Mouse (Mus musculus) liver, embryonic 13.5 days (tissue): ENCODE measurements around the gene Asprv1. TPM values are rescaled to one million over a fixed set of nuclear protein-coding genes. Genes with fewer than 3 reads are reported as not detected.
A peak's percentile ranks its signal among the peaks of the same experiment; 100 is the strongest.

Source experiments
- ATAC-seq: fragments of 200-750 bp; cut with Nextera tagmentation; 2 replicates; pipeline ENCODE4 v1.8.0; 2017; ENCODE audit warnings: low read depth, mild to moderate bottlenecking, moderate number of reproducible peaks, moderate library complexity
- DNase-seq: peaks from one replicate; pipeline ENCODE4 v3.0.0; 2022
- H3K27ac ChIP-seq: fragments of 300-500 bp; sonication (generic); 2 replicates; pipeline ENCODE4 v1.5.1; 2015; ENCODE audit warnings: moderate library complexity, mild to moderate bottlenecking, inconsistent platforms
- H3K27me3 ChIP-seq: fragments of 300-500 bp; sonication (generic); 2 replicates; pipeline ENCODE4 v1.6.1; 2015; ENCODE audit warnings: mild to moderate bottlenecking, inconsistent platforms
- H3K36me3 ChIP-seq: fragments of 300-500 bp; sonication (generic); 2 replicates; pipeline ENCODE4 v1.6.1; 2015; ENCODE audit warnings: mild to moderate bottlenecking, inconsistent platforms
- H3K4me1 ChIP-seq: fragments of 300-500 bp; sonication (generic); replicated peaks from 2 replicates; pipeline ENCODE4 v1.6.1; 2015; ENCODE audit warnings: inconsistent platforms
- H3K4me2 ChIP-seq: fragments of 300-500 bp; sonication (generic); 2 replicates; pipeline ENCODE4 v1.6.1; 2015; ENCODE audit warnings: inconsistent platforms, mild to moderate bottlenecking, moderate library complexity
- H3K4me3 ChIP-seq: fragments of 300-500 bp; sonication (generic); replicated peaks from 2 replicates; pipeline ENCODE4 v1.5.1; 2015; ENCODE audit warnings: mild to moderate bottlenecking, inconsistent platforms
- H3K9ac ChIP-seq: fragments of 300-500 bp; sonication (generic); 2 replicates; pipeline ENCODE4 v1.6.1; 2015; ENCODE audit warnings: mild to moderate bottlenecking, inconsistent platforms
- H3K9me3 ChIP-seq: fragments of 300-500 bp; sonication (generic); replicated peaks from 2 replicates; pipeline ENCODE4 v1.6.1; 2016; ENCODE audit warnings: inconsistent platforms
- WGBS: fragments of 180-500 bp; shearing (Covaris S2); methylation state at CpG from one replicate; pipeline ENCODE4 v1.1.7; 2015; ENCODE audit not compliant: insufficient replicate concordance; 5-methylcytosine and 5-hydroxymethylcytosine counted together
- polyA plus RNA-seq: library from polyadenylated mRNA; unstranded; fragments of >200 nt; fragmentation: Nextera tagmentation; extraction: Ambion mirVana; gene quantifications from 2 replicates; pipeline ENCODE4 v1.2.1, GENCODE M21; 2015

The Asprv1 gene
- polyA plus RNA-seq, 1 experiment from 2014 or later: 0.29 TPM

DNA sequence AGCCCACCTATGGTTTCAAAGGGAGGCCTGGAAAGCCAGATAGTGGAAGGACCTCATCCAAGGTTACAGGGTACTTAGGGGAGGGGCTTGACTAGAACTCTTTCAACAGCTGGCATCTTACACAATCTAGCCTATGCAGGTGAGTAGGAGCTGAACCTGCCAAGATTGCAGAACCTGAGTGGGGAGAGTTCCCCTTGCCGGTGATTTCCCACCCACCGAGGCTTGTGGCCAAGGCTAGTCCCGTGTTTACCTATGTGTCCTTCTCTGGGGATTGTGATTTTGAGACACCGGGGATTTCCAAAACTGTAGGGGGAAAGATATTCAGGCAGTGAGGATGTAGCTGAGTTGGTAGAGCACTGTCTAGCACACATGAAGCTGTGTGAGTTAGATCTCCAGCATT is 12.7 kb upstream of the Asprv1 start:
- Histone ChIP-seq H3K9me3 (no peaks in the 10 kb centered on the region), H3K27me3 (peaks cover 13% of the 10 kb centered on the region), H3K27ac (no peak overlapping the region), H3K4me3 (no peak overlapping the region), H3K4me2 (no peak overlapping the region), H3K36me3 (no peaks in the 10 kb centered on the region), H3K4me1 (0 out of 2 replicates have a peak, but pooled peaks cover 5% of the 10 kb centered on the region), H3K9ac (no peak overlapping the region)
- no peak for ATAC-seq
- DNase-seq: no peak
- 58% methylated on average over 4 of the region's 4 CpGs for WGBS

DNA sequence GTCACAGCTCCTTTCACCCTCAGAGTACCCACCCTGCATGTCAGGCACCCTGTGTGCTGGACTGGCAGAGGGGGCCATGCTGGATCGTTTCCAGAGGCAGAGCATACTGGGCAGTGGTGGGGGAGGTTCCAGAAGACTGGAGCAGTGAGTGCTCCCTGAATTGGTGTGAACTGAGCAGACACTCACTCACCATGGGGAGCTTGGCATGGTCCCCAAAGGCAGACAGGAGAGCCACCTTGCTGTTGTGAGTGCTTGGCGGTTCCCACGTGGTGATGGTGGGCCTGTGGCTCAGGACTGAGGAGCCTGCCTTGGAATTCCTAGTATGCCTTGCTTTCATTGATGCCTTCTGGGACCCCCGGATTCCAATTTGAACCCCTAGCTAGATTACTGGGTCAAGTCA is 4.8 kb upstream of the Asprv1 start:
- peaks cover 23% of the 10 kb centered on the region; the same call in 1 of the 2 replicates for H3K27me3 ChIP-seq
- no peak for ATAC-seq
- no peak overlapping the region for H3K27ac ChIP-seq
- H3K4me2 ChIP-seq: no peak overlapping the region
- 64% methylated on average over 4 of the region's 4 CpGs for WGBS
- no peak overlapping the region for H3K9ac ChIP-seq
- no peaks in the 10 kb centered on the region for H3K9me3 ChIP-seq
- no peaks in the 10 kb centered on the region for H3K4me1 ChIP-seq
- H3K4me3 ChIP-seq: no peak overlapping the region
- no peak for DNase-seq
- H3K36me3 ChIP-seq: no peaks in the 10 kb centered on the region

DNA sequence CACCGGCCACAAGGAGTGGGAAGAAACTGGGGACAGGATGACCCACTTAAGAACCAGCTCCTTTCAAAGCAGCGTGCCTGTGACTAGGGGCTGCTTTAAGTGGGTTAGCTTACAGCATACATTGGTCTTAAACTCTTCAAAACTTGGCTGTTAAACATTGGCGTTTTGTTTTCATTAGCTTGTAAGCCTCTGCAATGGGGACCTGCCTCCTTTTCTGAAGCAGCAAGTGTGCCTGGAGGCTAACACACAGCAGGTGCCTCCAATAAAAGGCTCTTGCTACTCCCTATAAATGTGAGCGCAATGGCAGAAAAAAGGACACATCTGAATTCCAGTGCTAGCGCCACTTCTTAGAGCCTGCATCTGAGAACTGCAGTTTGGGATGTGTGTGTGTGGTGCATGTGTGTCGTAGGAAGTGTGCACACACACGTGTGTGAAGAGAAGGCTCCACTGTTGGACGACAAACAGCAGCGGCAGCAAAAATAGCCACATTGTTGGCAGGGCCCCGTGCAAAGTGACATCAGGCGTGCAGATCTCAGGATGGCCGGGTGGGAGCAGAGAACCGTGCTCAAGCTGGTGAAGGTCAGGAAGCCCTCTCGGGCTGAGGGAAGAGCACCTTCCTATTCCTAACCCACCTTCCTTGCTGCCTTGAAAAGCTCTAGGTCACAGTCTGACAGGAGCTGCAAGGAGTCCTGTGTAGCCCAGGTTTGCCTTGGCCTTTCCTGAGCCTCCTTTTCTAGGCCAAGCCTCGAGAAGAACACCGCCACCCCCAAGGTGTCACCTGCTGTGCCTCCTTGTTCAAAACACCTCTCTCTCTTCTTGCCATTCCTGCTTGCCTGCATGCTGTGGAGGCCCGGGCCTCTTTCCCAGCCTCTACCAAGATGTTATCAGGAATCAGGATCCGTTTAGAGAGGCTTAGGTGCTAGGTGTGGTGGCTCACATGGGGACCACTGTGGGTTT is 3.6 kb upstream of the Asprv1 start:
- Histone ChIP-seq H3K27ac (no peak overlapping the region), H3K36me3 (no peaks in the 10 kb centered on the region), H3K4me2 (no peak overlapping the region), H3K4me3 (no peak overlapping the region), H3K9me3 (no peaks in the 10 kb centered on the region), H3K9ac (no peak overlapping the region), H3K27me3 (peaks cover 19% of the 10 kb centered on the region; the same call in 1 of the 2 replicates), H3K4me1 (no peaks in the 10 kb centered on the region)
- ATAC-seq (no peak), DNase-seq (no peak)
- 62% methylated on average over 18 of the region's 18 CpGs for WGBS

DNA sequence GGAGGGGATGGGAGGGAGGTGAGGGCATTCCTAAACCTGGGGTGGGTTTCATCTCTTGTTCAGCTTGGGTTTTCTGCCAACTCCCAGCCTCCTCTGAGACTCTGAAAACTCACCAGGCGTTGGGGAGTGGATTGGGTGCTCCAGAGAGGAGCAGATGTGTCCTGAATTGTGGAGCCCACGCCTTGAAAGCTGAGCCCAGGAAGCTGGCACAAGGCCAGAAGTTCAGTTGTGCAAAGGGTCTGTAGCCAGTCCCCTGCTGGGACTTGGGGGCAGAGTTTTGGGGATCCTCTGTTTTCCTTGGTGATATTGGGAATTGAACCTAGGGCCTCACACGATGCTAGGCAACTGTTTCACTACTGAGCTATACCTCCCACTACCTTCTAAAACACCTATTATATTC is 2.2 kb downstream of the Asprv1 start:
- ATAC-seq (no peak), DNase-seq (no peak)
- Histone ChIP-seq H3K9me3 (no peaks in the 10 kb centered on the region), H3K4me3 (no peak overlapping the region), H3K4me2 (no peak overlapping the region), H3K4me1 (peaks cover 19% of the 10 kb centered on the region), H3K36me3 (no peaks in the 10 kb centered on the region), H3K27ac (no peak overlapping the region), H3K27me3 (peaks cover 11% of the 10 kb centered on the region; the same call in 1 of the 2 replicates), H3K9ac (no peak overlapping the region)
- 69% methylated on average over 3 of the region's 3 CpGs for WGBS

DNA sequence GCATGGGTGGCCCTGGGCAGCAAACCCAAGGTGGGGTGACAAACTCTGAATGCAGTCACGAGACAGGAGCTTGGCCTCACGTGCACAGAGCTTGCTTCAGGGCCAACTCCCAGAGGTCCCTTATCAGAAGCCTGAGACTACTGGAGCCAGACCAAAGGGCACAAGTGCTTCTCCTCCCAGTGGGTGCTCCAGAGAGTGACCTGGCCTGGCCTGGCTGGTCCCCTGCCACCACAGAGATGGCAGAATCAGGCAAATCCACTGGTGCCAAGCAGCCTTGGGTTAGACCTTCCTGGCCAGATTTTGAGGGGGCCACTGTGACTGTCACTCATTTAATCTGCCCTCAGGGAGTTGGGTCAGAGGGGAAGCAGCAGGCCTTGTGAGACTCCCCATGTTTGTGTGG is 8.5 kb downstream of the Asprv1 start:
- H3K4me2 ChIP-seq: peak overlapping the region; percentile 61
- peak overlapping the region; percentile 98 for H3K27ac ChIP-seq
- no peaks in the 10 kb centered on the region for H3K9me3 ChIP-seq
- WGBS: 6% methylated on average over 2 of the region's 2 CpGs
- peak overlapping the region; percentile 77 for H3K9ac ChIP-seq
- peaks cover 6% of the 10 kb centered on the region; the same call in 1 of the 2 replicates for H3K27me3 ChIP-seq
- H3K4me1 ChIP-seq: peaks cover 72% of the 10 kb centered on the region
- no peaks in the 10 kb centered on the region for H3K36me3 ChIP-seq
- peak; percentile 67 for ATAC-seq
- peak; percentile 69 for DNase-seq
- peak overlapping the region; percentile 19; the same call in 1 of the 2 replicates for H3K4me3 ChIP-seq

DNA sequence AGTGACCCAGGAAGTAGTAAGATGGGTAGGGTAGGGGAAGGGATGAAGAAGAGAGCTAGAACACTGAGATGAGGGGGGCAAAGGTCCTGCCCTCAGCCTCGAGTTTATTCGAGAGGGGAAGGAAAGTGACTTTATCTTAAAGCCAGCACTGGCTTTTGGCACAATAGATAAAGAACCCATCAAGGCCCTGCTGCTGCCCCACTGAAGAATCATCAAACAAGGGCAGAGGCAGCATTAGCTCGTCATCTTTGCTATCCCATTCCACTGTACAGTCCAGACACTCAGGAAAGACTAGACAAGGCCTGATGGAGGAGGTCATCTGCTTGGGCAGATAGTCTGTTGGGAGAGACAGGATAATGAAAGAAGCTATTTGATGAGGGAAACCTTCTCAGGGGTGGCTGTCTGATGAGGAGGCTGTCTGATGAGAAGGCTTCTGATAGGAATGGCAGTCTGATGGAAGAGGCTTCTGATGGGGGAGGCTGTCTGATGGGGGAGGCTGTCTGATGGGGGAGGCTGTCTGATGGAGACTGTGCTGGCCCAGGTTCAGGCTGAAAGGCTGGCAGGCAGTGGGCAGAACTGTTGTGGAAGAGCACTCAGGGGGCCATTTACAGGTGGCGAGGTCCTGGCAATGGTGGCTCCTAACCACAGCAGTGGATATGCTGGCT is 9.3 kb downstream of the Asprv1 start:
- Histone ChIP-seq H3K4me1 (peaks cover 73% of the 10 kb centered on the region), H3K4me2 (peak overlapping the region; percentile 61), H3K9me3 (no peaks in the 10 kb centered on the region), H3K27me3 (peaks cover 6% of the 10 kb centered on the region; the same call in 1 of the 2 replicates), H3K4me3 (no peak overlapping the region), H3K36me3 (no peaks in the 10 kb centered on the region), H3K27ac (peak overlapping the region; percentile 98), H3K9ac (peak overlapping the region; percentile 77)
- peak; percentile 72 for ATAC-seq
- DNase-seq: peak; percentile 76
- 23% methylated on average over 4 of the region's 4 CpGs for WGBS

DNA sequence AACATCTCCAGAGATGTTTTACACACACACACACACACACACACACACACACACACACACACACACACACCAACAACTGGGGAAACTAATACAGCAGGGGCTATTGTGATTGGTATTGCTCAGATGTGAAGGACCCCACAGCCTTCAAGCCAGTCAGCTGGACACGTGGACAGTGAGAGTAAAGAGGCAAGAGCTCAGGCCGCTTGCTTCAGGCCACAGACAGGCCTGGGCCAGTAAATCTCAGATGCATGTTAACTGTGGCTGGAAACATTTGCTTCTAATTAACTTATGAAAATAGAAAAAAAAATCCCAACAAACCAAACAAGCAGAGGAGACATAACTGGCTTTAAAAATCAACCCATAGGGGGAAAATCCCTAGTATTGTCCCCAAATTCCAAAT is 9.9 kb downstream of the Asprv1 start:
- WGBS: 80% methylated on average over 2 of the region's 2 CpGs
- Histone ChIP-seq H3K36me3 (no peaks in the 10 kb centered on the region), H3K4me2 (peak overlapping the region; percentile 61), H3K4me1 (peaks cover 78% of the 10 kb centered on the region), H3K9me3 (no peaks in the 10 kb centered on the region), H3K27ac (peak overlapping the region; percentile 98), H3K9ac (peak overlapping the region; percentile 77), H3K27me3 (peaks cover 6% of the 10 kb centered on the region; the same call in 1 of the 2 replicates), H3K4me3 (no peak overlapping the region)
- DNase-seq: no peak
- no peak for ATAC-seq

DNA sequence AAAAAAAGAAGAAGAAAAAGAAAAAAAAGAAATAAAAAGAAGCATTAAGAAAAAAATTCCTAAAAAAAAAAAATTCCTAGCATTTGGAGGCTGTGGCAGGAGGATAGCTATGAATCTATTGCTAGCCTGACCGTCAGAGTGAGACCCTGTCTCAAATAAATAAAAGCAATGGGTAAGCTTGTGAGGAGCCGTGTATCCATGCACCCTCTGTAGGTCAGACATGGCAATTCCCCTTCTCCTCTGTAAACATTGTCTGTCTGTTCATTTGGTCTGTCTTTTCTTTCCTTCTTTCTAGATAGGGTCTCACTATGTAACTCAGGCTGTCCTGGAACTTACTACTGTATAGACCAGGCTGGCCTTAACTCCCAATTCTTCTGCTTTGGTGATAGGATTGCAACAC is 10.5 kb downstream of the Asprv1 start:
- Histone ChIP-seq H3K27ac (peak overlapping the region; percentile 99), H3K36me3 (no peaks in the 10 kb centered on the region), H3K9me3 (no peaks in the 10 kb centered on the region), H3K27me3 (peaks cover 4% of the 10 kb centered on the region; the same call in 1 of the 2 replicates), H3K4me2 (peak overlapping the region; percentile 21; the same call in 1 of the 2 replicates), H3K9ac (peak overlapping the region; percentile 57; the same call in 1 of the 2 replicates), H3K4me1 (peaks cover 79% of the 10 kb centered on the region), H3K4me3 (no peak overlapping the region)
- 50% methylated on average over 2 of the region's 2 CpGs for WGBS
- ATAC-seq (no peak), DNase-seq (no peak)

DNA sequence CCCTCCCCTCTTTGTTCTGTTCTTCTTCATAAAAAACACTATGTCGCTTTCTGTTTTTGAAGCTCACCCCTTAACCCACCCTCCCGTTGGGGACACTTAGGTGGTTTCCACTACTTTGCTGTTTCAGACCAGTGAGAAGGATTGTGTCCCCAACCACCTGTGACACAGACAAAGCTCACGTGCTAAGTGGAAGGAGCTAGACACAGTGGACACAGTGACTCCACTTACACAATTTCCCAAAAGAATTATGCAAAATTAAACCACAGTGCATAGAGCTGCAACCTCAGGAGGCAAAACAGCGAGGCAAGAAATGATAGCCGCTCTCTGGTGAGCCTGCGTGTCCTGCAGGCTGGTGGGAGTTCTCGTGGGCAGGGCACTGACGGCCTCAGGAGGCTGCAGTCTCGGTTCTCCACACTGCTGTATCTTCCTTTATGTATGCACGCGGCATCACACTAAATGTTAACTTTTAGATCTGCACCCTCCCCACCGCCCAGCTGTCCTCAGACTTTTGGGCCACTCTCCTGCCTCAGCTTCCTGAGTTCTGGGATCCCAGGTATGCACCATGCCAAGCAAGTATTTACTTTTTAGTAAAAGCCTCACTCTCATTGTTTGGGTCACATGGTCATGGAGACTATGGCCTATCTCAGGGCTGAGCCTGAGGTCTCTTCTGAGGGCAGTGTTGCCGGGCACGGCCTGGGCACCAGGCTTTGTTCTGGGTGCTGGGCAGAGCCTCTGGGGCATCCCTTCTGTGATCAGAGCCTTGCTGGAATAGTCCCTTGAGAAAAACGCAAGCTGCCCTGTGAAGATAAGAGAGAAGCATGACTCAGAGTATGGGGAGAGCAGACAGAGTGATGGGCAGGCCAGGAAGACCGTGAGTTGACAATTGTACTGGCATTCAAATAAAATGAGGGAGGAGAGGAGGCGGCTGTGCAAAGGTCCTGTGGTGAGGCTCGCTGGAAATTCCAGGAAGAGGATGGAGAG is 11.5 kb downstream of the Asprv1 start:
- Histone ChIP-seq H3K4me3 (peak overlapping the region; percentile 47), H3K27me3 (no peaks in the 10 kb centered on the region), H3K9me3 (no peaks in the 10 kb centered on the region), H3K4me1 (peaks cover 79% of the 10 kb centered on the region), H3K9ac (peak overlapping the region; percentile 80), H3K27ac (peak overlapping the region; percentile 99), H3K4me2 (peak overlapping the region; percentile 65), H3K36me3 (no peaks in the 10 kb centered on the region)
- DNase-seq: peak; percentile 87
- peak; percentile 91 for ATAC-seq
- 33% methylated on average over 18 of the region's 18 CpGs for WGBS

DNA sequence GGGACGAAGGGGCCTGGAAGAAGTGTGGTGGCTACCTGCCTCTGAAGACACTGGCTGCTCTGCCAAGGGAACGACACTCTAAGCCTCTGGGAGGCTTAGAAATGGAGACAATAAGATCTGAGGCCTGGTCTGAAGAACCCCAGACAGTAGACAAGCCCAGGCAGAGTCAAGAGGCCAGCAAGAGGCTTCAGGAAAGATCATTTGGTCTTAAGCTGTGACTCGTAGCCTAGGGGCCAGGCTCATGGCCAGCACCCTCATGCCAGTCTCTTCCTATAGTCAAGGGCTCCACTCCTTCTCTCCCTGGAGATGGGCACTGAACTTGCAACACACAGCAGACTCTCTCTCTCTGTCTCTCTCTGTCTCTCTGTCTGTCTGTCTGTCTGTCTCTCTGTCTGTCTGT is 12.2 kb downstream of the Asprv1 start:
- WGBS: 32% methylated on average over 3 of the region's 3 CpGs
- DNase-seq (no peak), ATAC-seq (peak; percentile 6)
- H3K4me1 ChIP-seq: peaks cover 81% of the 10 kb centered on the region
- no peaks in the 10 kb centered on the region for H3K27me3 ChIP-seq
- peak overlapping the region; percentile 80 for H3K9ac ChIP-seq
- H3K36me3 ChIP-seq: no peaks in the 10 kb centered on the region
- peak overlapping the region; percentile 65 for H3K4me2 ChIP-seq
- H3K27ac ChIP-seq: peak overlapping the region; percentile 99
- H3K4me3 ChIP-seq: peak overlapping the region; percentile 47
- no peaks in the 10 kb centered on the region for H3K9me3 ChIP-seq
